Mouse (Mus musculus) embryo, embryonic 10 days (tissue): ENCODE data around the gene Scarf1.

ENCODE experiments used
- DNase-seq: peaks from one replicate; pipeline ENCODE4 v3.0.0-alpha.2; 2015; ENCODE audit warnings: low spot score

The Scarf1 gene

DNA sequence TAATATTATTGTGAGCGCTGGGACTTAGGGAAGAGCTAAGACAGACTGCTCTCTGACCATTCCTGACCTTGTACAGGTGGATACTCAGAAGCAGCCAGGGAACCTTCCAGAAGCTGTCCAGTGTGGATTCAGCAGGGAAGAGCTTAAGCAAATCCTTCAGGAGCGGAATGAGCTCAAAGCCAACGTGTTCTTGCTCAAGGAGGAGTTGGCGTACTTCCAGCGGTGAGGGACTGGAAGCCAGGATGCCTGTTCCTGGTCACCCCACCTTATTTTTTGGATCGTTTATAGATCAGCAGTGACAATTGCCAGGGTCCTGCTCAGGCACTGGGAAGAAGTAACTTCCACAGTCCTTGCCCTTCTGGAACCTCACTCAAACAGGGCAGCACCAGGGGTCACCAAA is 2.1 kb upstream of the Scarf1 start:
- no peak for DNase-seq

DNA sequence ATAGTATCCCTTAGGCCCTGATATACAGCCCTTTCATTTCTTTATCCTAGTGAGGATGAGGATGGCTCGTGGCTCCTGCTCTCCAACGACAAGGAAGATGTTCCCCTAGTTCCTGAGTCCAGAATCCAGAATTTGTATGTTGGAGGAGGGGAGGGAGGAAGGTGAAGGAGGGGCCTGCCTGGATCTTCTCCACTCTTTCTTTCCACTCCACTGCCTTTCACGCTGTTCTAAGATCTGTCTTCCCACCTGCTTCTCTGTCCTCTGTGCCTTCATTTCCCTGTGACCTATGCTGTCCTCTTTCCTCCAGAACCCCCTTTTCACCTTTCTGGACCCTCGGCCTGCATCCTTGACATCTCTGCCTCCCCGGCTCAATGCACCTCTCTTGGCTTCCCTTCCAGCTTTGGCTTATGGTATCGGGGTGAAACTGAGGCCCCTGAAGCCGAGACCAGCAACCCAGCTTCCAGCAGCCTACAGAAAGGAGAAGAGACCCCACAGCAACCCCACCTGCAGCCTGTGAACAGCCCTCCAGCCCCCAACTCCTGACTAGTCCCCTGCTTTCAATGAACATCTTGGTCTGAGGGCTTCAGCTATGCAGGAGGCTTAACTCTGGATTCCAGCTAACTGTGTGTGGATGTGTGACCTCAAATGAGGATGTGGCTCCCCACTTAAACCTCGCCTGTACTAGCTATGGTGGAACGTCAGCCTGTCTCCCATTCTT is 880 bp upstream of the Scarf1 start:
- DNase-seq: no peak

DNA sequence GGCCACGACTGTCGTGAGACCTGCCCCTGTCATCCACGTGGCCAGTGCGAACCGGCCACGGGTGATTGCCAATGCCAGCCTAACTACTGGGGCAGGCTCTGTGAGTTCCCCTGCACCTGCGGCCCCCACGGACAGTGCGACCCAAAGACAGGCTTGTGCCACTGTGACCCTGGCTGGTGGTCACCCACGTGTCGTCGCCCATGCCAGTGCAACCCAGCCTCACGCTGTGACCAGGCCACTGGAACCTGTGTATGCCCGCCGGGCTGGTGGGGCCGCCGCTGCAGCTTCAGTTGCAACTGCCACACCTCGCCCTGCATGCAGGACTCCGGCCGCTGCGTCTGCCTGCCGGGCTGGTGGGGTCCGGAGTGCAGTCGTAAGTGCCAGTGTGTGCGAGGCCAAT is 1.8 kb downstream of the Scarf1 start:
- no peak for DNase-seq

DNA sequence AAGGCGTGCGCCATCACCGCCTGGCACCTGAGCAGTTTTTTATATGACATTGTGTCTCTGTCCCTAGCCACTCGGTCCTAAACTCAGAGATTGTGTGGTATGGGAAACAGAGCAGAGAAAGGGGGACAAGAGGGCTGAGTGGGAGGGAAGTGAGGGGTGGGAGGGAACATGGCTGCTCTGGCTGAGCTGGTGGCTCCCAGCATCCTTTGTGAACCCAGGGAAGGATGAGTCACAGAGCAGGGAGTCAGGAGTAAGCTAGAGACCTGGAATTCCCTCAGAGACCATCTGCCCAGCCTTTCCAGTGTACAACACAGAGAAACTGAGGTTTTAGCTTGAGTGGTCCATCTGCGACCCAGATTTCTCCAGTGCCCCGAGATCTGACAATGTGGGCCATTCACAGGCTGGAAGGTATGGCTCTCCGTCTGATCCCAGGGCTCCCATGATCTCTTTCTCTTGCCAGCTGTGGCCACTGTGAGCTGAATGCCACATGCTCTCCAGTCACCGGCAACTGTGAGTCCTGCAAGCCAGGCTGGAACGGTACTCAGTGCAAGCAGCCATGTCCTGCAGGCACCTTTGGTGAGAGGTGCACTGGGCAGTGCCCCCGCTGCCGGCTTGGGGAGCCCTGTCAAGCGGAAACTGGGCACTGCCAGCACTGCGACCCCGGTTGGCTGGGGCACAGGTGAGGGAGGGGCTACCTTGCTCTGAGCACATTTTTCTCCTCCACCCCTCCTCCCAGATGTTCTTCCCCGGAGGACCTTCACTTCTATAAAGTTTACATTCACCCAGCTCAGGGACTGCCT is 6.7 kb downstream of the Scarf1 start:
- no peak for DNase-seq

DNA sequence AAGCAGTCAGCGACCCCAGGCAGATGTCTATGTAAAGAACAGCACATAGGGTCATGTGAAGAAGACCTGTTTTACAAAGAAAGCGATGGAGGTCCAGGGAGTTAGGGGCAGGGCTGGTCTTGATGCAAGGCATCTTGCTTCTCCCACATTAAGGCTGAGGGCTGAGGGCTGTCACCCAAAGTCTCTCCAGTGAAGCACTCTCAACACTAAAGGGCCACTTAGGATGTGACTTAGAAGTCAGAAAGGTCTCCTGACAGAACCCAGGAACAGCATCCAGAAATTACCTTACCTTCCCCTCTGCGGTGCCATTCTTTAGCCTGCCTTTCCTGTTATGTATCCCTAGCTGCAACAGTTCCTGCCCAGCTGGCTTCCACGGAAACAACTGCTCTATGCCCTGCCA is 8.3 kb downstream of the Scarf1 start:
- no peak for DNase-seq

DNA sequence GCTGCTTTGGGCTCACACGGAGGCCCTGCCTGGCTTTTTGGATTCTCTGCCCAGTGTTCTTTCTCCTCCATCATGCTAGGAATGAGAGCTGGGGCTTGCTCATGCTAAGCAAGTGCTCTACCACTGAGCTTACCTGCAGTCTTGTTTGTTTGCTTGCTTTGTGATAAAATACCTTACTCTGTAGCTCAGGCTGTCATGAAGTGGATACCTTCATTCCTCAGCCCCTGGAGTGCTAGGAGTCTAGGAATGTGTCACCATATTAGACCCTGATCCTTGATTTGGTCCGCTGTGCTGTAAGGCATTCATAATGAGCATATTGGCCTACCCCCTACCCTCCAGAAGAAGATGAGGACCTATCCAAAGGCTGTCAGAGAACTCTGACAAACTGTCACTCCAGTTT is 9.5 kb downstream of the Scarf1 start:
- no peak for DNase-seq

DNA sequence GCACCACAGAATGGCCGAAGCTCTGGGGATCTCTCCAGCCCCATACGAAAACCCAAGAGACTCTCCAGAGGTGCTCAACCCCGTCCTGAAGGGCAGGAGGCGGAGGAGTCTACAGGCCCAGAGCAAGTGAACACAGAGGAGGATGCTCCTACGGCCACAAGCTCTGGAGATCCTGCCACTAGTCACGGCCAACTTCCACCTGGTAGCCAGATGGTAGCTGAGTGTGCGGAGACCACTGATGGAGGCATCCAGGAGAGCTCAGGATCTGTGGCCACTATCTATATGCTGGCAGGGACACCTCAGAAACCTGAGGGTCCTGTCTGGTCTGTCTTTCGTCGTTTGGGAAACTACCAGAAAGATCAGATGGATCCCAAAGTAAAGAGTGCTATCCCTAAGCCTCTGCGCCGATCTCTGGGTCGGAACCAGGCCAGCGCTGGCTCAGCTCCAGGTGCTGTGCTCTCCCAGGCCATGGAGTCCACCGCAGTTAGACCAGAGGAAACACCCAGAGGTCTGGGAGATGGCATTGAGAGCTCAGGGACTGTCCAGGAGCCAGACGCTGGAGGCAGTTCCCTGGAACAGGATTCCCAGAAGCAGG is 12.3 kb downstream of the Scarf1 start:
- DNase-seq: no peak

DNA sequence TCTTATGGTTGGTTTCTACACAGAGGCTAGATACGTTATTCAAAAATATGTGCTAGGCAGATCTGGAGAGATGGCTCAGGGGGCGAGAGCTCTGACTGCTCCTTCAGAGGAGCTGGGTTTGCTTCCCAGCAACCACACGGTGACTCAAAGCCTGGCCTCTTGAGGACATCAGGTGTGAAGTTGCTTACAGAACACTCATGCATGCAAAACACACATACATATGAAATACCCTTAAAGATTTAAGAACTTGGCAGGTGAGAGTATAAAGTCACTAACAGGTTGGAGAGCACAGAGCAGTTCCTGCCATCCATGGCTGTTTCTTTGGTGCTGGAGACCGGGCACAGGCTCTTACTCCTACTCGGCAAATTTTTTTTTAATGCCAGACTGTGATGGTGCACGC is 13.6 kb downstream of the Scarf1 start:
- DNase-seq: no peak

DNA sequence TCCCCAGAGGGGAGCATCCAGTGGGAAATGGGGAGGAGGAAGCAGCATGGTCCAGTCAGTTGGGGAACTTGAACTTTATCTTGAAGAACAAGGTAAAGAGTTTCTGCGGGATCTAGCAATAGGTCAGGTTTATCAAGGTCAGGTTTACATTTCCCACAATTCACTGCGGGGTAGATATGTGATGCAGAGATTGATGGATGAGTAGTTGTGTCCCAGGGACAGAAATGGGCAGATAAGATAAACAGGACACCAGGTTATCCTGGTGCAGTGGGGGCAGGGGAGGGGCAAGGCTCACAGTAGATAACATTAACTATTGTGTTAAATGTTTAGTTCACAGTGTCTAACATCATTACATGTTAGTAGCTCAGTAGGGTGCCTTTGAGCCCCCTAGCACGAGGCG is 16.4 kb downstream of the Scarf1 start:
- no peak for DNase-seq

DNA sequence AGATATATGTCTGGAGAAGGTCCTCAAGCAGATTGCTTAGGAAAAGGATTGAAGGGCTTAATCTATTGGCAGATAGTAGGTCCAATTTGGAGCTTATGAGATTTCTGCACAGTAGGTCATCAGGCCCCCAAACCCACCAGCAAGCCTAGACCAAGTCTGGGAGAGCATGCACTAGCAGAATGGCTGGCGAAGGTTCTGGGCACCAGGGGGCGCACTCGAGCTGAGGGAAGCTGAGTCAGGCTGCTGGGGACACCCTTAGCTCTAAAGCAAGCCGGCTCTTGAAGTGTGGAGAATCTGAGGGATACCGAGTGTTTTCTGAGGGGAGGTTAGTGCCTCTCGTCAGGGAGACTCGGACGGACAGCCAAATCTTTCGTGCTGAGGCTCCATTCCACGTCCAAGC is 17.0 kb downstream of the Scarf1 start:
- DNase-seq: peak; percentile 97

DNA sequence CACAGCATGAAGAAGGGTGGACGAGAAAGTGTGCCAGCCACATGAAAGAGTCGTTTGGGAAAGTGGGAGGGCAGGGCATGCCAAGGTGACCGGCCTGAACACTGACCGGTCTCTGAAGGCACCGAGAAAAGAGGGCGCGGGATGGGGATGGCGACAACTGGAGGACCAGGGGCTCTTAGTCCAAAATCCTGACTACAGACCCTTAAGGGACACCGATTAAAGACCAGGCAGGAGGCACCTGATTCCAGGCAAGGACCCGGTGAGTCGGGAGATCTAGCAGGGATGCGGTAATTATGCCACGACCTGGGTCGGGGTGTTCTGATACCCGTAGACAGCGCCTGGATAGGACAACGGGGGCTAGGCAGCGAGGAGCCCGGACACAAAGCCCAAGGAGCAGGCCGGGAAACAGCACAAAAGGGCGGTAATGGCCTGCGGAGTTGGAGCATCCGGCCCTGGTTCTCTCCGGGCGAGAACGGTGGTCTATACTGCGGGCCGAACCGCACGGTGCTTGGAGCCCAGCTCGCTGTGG is 17.6 kb downstream of the Scarf1 start:
- DNase-seq: peak; percentile 45

DNA sequence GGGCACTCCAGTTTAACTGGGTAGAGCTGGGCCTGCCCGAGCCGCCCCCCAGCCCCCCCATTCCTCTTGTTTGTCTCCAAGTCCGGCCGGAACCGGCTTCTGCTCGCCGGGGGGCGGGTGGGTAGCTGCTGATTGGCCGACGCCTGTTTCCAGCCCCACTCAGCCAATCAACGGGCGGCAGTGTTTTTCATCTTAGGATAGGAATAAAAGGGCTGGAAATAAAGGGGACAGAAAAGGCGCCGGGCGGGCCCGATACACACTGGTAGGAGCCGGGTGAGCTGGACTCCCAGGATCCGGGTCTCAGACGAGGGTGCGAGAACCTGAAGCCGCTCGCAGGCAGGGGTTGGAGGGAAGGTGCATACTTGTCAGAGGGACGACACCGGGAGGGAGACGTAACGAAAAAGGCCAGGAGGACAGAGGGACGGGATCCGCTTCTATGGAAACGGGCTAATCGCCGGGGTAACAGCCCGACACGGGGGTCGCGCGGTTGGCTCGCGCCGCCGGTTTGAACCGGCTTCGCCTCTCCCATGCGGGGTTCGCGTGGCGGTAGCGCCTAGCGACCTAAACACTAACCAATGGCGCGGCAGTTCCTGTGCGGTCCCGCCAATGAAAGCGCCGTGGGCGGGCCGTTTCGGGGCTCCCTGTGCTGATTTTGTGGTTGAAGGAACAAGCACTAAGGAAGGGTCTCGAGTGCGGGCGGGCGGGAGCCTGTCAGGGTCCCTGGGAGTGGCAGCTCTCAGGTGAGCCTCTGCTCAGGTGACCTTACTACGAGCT is 18.3 kb downstream of the Scarf1 start, which contains the start of gene Slc43a2:
Gene Slc43a2, plus strand, starts transcription at position 226 of the 774 bp plus-strand sequence.
- DNase-seq: peak; percentile 97

DNA sequence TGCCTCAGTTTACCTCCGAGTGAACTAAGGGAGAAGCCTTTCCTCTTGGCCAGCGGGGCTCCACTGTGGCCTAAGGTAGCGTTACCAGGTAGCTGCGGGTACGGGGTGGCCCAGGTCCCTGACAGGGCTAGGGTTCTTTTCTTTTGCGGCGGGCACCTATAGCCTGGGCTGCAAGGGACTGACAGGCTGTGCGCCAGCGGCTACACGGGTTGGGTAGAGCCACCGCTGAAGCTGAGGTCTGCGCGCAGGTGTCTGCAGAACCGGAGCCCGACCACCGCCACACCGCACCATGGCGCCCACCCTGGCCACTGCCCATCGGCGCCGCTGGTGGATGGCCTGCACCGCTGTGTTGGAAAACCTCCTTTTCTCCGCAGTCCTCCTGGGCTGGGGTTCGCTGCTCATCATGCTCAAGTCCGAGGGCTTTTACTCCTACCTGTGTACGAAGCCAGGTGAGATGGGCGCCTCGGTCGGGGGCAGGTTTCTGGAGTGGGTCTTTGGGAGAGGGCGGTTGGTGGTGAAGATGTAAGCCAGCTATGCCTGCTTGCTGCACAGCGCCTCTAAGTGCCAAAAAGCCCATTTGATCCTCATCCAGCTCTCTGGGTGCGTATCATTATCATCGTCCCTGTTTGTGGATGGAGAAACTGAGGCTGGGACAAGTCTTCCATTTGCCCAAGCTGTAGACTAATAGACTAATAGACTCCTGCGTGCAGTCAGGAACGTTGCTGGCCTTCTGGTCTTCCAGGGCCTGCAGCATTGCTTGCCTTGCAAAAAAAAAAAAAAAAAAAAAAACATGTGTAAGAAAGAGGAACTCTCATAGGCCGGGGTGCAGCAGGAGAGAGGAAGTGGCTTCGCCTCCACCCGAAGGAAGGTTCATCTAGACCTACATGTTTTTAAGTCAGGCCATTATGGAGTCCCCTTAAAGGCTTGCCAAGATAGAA is 19.3 kb downstream of the Scarf1 start:
- no peak for DNase-seq

DNA sequence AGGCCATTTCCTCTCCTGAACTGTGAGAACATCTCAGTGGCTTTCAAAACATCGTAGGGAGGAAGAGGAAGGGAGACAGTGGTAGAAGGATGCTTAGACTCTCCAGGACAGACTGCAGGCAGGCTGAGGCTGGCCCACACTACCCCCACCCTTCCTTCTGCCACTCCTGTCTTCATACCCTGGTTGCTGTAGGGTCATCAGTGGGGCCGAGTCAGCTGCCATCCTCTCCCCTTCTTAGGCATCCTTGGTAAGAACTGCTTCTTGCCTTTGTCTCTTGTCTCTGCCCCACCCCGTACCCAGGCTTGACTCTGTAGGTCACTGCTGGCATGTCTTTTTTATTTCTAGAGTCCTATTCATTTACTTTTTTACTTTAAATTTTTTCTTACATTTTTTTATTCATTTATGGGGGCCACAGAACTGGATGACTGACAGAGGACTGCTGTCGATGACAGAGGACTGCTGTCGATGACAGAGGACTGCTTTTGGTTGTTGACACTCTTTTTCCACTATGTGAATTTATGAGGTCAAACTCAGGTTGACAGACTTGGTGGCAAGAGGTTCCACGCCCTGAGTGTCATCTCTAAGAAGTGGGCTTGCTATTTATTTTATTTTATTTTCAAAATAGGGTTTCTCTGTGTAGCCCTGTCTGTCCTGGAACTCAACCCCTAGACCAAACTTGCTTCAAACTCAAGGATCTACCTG is 20.1 kb downstream of the Scarf1 start:
- DNase-seq: no peak

DNA sequence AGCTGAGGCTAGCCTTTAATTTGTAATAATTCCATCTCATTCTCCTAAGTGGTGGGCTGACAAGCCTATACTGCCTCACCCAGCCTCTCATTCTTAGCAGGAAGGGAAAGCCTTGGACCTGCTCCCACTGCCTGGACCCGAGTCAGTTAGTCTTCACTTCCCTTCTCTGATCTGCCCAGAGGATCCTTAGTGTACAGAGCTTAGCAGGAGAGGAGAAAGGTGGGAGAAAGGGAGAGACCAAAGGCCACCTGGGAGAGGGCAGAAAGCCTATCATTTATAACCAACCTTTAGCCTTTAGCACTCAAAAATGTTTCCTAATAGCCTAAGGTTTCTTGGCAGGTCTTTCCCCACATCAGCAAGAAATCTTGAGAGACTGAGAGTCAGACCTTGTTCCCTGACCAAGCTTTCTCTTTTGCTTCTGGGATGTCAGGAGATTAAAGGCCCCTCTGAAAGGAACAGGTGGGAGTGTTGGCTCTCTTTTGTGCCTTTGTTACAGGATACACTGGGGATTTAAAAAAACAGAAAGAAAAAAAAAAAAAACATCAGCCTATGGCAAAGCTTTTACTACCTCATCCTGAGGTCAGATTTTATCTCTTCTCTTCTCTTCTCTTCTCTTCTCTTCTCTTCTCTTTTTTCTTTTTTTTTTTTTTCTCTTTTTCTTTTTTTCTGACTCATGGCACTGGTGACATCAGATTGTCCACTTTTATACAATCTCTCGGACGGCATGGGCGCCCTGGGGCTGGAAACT is 21.1 kb downstream of the Scarf1 start:
- DNase-seq: no peak

DNA sequence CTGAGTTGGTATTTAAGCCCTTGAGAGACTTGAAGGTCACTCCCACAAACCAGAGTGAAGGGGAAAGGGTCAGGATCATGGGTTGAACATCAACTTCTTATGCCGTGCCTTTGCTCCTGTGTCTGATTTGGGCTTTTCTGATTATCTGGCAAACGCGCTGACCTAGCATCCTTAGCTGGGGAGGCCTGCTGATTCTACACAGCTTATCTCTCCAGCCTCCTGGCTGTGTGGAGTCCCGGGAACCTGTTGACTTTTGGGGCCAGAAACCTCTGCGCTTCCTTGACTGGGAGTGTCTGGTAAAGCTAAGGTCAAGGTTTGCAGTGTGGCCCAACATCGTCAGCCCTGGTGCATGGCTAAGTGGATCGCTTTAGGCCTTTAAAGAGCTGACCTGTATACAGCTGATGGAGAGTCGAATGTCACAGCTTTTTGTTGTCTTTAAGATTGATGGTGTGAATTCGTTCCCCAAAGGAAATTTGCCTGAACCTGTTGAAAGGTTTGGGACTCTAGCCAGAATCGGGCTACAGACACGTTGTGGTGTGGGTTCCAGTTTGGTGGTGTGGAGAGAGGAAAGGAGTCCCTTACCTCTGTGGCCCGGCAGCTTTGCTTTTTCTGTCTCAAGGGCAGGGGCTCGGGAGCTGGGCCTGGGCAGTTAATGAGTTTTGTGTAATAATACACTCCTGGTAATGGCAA is 21.9 kb downstream of the Scarf1 start:
- DNase-seq: no peak

DNA sequence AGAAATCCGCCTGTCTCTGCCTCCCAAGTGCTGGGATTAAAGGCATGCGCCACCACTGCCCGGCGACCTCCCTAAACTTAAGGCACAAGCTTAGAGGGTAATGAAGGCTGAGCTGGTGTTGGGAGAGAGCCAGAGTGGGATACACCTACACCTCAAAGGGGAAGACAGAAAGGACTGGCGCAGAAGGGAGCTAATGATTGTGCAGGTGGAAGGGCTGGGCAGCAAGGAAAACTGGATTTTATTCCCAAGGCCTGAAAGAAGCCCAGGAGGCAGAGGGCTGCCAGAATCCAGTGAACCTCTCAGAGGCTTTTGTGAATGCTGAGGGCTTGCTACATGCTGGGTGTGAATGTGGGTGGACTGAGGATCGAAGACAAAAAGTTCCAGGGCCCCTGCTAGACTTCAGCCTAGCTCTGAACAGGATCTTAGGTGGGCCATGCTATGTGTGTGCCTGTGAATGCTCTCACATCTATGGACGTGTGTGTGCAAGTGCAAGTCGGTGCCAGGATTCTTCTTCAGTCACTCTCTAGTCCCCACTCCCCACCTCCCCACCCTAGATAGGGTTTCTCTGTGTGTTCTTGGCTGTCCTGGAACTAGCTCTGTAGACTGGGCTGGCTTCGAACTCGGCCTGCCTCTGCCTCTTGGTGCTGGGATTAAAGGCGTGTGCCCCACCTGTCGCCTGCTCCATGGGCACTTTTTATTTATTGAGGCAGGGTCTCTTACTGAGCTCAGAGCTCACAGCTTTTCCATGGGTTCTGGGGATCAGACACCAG is 23.1 kb downstream of the Scarf1 start:
- no peak for DNase-seq

DNA sequence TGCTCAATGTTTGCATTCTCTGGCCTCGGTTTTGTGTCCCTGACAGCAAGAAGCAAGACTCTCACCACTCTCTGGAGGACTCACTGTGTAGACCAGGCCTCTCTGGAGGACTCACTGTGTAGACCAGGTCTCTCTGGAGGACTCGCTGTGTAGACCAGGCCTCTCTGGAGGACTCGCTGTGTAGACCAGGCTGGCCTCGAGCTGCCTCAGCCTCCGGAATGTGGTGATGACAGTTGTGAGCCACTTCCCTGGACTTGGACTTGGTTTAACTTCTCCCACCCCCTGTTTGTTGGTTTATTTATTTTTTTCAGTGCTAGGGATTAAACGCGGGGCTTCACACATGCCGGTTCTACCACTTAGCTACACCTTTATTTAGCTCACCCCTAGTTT is 23.7 kb downstream of the Scarf1 start:
- DNase-seq: no peak
